Mouse (Mus musculus) bone marrow, adult 2 months (tissue): ENCODE data around the gene Dazap1.

ENCODE experiments used
- CTCF ChIP-seq: fragments of 200-500 bp; IDR thresholded peaks from 2 replicates; pipeline ENCODE4 v1.5.1; 2011; ENCODE audit warnings: low read length, control low read depth; ENCODE audit not compliant: control insufficient read depth, insufficient read depth
- POLR2A ChIP-seq: fragments of 200-500 bp; IDR thresholded peaks from 2 replicates; pipeline ENCODE4 v1.6.1; 2011; ENCODE audit warnings: low read depth, mild to moderate bottlenecking, control low read depth, low read length, borderline replicate concordance; ENCODE audit not compliant: control insufficient read depth

GRCm38 (mm10) chr10:80311560-80311959 lies 50.3 kb downstream of the Dazap1 start:
- no peak for TF ChIP-seq CTCF
- TF ChIP-seq POLR2A, result no peak
